Mouse (Mus musculus): ENCODE results near the gene Bcor. TPM values are rescaled to one million over a fixed set of nuclear protein-coding genes. Genes with fewer than 3 reads are reported as not detected.
A peak's percentile ranks its signal among the peaks of the same experiment; 100 is the strongest.

The Bcor gene
- total and polyA plus RNA-seq, 3 experiments, result 11.2 to 22.4 (median 18.0) TPM

- intact Hi-C loops (cut with DNase I), result loop anchor here (10.0 kb wide), 2 partner anchors 279 to 419 kb away; no protein-coding TSS in a partner anchor
- TF ChIP-seq POLR2A (IDR thresholded peaks at IDR 0.05; ENCODE audit: insufficient read depth, low read depth, low read length) (no peak), EP300 (IDR thresholded peaks at IDR 0.05; ENCODE audit: insufficient read depth, low read depth, low read length) (no peak), CTCF (IDR thresholded peaks at IDR 0.05) (no peak)
- DNase-seq, result no peak
- H3K9ac ChIP-seq (ENCODE audit: low read depth, low read length), result no peak overlapping the region
- H3K4me3 ChIP-seq, result no peak overlapping the region
- no peaks in the 10 kb centered on the region for H3K36me3 ChIP-seq (ENCODE audit: control insufficient read depth, insufficient read depth, low read length)
- no peaks in the 10 kb centered on the region for H3K27me3 ChIP-seq (ENCODE audit: control insufficient read depth, insufficient read depth, low read length)
- H3K4me1 ChIP-seq (ENCODE audit: control insufficient read depth, insufficient read depth, low read length), result no peaks in the 10 kb centered on the region
- WGBS, result 50% methylated on average over 10 of the region's 10 CpGs
- no peaks in the 10 kb centered on the region for H3K79me2 ChIP-seq (replicated peaks; ENCODE audit: control insufficient read depth, insufficient read depth, low read length)
- H3K27ac ChIP-seq, result no peak overlapping the region
Measured at GRCm38 (mm10) chrX:12083631-12084030, 76.5 kb downstream of the Bcor start.

- H3K4me1 ChIP-seq (ENCODE audit: control insufficient read depth, insufficient read depth, low read length), result no peaks in the 10 kb centered on the region; the same call in 1 of the 2 replicates
- TF ChIP-seq CTCF (IDR thresholded peaks at IDR 0.05) (no peak), EP300 (IDR thresholded peaks at IDR 0.05; ENCODE audit: insufficient read depth, low read depth, low read length) (no peak), POLR2A (IDR thresholded peaks at IDR 0.05; ENCODE audit: insufficient read depth, low read depth, low read length) (no peak)
- no peaks in the 10 kb centered on the region for H3K27me3 ChIP-seq (ENCODE audit: control insufficient read depth, insufficient read depth, low read length)
- no peak overlapping the region for H3K9ac ChIP-seq (ENCODE audit: low read depth, low read length)
- 49% methylated on average over 16 of the region's 16 CpGs for WGBS
- H3K36me3 ChIP-seq (ENCODE audit: control insufficient read depth, insufficient read depth, low read length), result no peaks in the 10 kb centered on the region
- no peak overlapping the region for H3K27ac ChIP-seq
- H3K79me2 ChIP-seq (replicated peaks; ENCODE audit: control insufficient read depth, insufficient read depth, low read length), result no peaks in the 10 kb centered on the region
- peak in 1 of 2 experiments; percentile 22 for DNase-seq
- no peak overlapping the region for H3K4me3 ChIP-seq
- intact Hi-C loops (cut with DNase I), result loop anchor here (10.0 kb wide), 2 partner anchors 278 to 418 kb away; no protein-coding TSS in a partner anchor
Measured at GRCm38 (mm10) chrX:12082736-12083135, 77.4 kb downstream of the Bcor start.

- H3K4me1 ChIP-seq (ENCODE audit: control insufficient read depth, insufficient read depth, low read length), result no peaks in the 10 kb centered on the region; the same call in 1 of the 2 replicates
- no peaks in the 10 kb centered on the region for H3K36me3 ChIP-seq (ENCODE audit: control insufficient read depth, insufficient read depth, low read length)
- intact Hi-C loops (cut with DNase I), result loop anchor here (10.0 kb wide), 2 partner anchors 277 to 417 kb away; no protein-coding TSS in a partner anchor
- no peak for DNase-seq
- H3K79me2 ChIP-seq (replicated peaks; ENCODE audit: control insufficient read depth, insufficient read depth, low read length), result no peaks in the 10 kb centered on the region
- H3K27me3 ChIP-seq (ENCODE audit: control insufficient read depth, insufficient read depth, low read length), result no peaks in the 10 kb centered on the region
- no peak overlapping the region for H3K27ac ChIP-seq
- H3K9ac ChIP-seq (ENCODE audit: low read depth, low read length), result no peak overlapping the region
- H3K4me3 ChIP-seq, result no peak overlapping the region
- WGBS, result 57% methylated on average over 5 of the region's 5 CpGs
- TF ChIP-seq EP300 (IDR thresholded peaks at IDR 0.05; ENCODE audit: insufficient read depth, low read depth, low read length) (no peak), POLR2A (IDR thresholded peaks at IDR 0.05; ENCODE audit: insufficient read depth, low read depth, low read length) (no peak), CTCF (IDR thresholded peaks at IDR 0.05) (no peak)
Measured at GRCm38 (mm10) chrX:12082184-12082583, 78.0 kb downstream of the Bcor start.

- 59% methylated on average over 21 of the region's 22 CpGs for WGBS
- intact Hi-C loops (cut with DNase I), result loop anchor here (2.0 to 10.0 kb wide), 3 partner anchors 53 to 417 kb away; no protein-coding TSS in a partner anchor
- Histone ChIP-seq H3K4me1 (ENCODE audit: control insufficient read depth, insufficient read depth, low read length) (no peaks in the 10 kb centered on the region; the same call in 1 of the 2 replicates), H3K79me2 (replicated peaks; ENCODE audit: control insufficient read depth, insufficient read depth, low read length) (peaks cover 1% of the 10 kb centered on the region; the same call in 1 of the 2 replicates), H3K36me3 (ENCODE audit: control insufficient read depth, insufficient read depth, low read length) (no peaks in the 10 kb centered on the region), H3K9ac (ENCODE audit: low read depth, low read length) (no peak overlapping the region), H3K27ac (no peak overlapping the region), H3K4me3 (no peak overlapping the region), H3K27me3 (ENCODE audit: control insufficient read depth, insufficient read depth, low read length) (no peaks in the 10 kb centered on the region)
- DNase-seq, result no peak
- TF ChIP-seq EP300 (IDR thresholded peaks at IDR 0.05; ENCODE audit: insufficient read depth, low read depth, low read length), result no peak
- TF ChIP-seq CTCF (IDR thresholded peaks at IDR 0.05), result no peak
- no peak for TF ChIP-seq POLR2A (IDR thresholded peaks at IDR 0.05; ENCODE audit: insufficient read depth, low read depth, low read length)
Measured at GRCm38 (mm10) chrX:12081741-12082155, 78.4 kb downstream of the Bcor start.

GRCm38 (mm10) chrX:12080904-12081740 is 79.0 kb downstream of the Bcor start:
- H3K9ac ChIP-seq (ENCODE audit: low read depth, low read length), result peak overlapping the region; percentile 82
- H3K4me1 ChIP-seq (ENCODE audit: control insufficient read depth, insufficient read depth, low read length), result no peaks in the 10 kb centered on the region; the same call in 1 of the 2 replicates
- H3K27me3 ChIP-seq (ENCODE audit: control insufficient read depth, insufficient read depth, low read length), result no peaks in the 10 kb centered on the region
- 11% methylated on average over 47 of the region's 61 CpGs for WGBS
- DNase-seq, result peak; percentile 48 to 62
- TF ChIP-seq EP300 (IDR thresholded peaks at IDR 0.05; ENCODE audit: insufficient read depth, low read depth, low read length), result no peak
- peak; percentile 41 for TF ChIP-seq CTCF (IDR thresholded peaks at IDR 0.05)
- no peaks in the 10 kb centered on the region for H3K36me3 ChIP-seq (ENCODE audit: control insufficient read depth, insufficient read depth, low read length)
- peaks cover 1% of the 10 kb centered on the region; the same call in 1 of the 2 replicates for H3K79me2 ChIP-seq (replicated peaks; ENCODE audit: control insufficient read depth, insufficient read depth, low read length)
- intact Hi-C loops (cut with DNase I), result loop anchor here (2.0 to 10.0 kb wide), 3 partner anchors 54 to 416 kb away; no protein-coding TSS in a partner anchor
- peak overlapping the region; percentile 73 for H3K27ac ChIP-seq
- peak overlapping the region; percentile 45 for H3K4me3 ChIP-seq

All from heart, adult 2 months (tissue).